Comparison of ENCODE assay signal across 12 mouse cellular contexts in the genomic region with DNA sequence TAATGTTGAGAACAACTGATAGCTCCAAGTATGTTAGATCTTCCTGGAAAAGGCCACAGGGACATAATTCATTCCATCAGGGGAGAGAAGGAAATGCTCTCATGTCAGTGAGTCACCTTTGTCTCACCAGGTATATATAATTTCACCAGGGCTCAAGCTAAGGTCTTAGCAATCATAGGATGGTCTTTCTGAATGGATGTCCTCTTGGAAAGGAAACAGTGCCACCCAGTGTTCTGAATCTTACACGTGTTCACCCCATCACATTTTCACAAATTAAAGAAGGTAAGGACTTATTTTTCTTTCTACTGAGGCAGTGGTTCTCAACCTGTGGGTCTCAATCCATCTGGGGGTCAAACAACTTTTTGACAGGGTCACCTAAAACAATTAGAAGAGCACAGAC.
A peak's percentile ranks its signal among the peaks of the same experiment; 100 is the strongest.
DNase-seq lines count a peak whose midpoint lies in the region; TF ChIP-seq lines count a peak whose summit lies in the region.
"Had no signal": no experiment of that assay in that cellular context is flagged by ENCODE, and none has a peak within 500 bp of the region (broad histone marks: within the 10 kb centered on the region; RNA-seq: fewer than 3 reads in every experiment).

No protein-coding gene starts in this region.

- WGBS in cerebellum, adult 2 months = 0% methylated on average over 1 of the region's 1 CpGs

- peak; percentile 7 for DNase-seq in cerebellum, adult 11 months
- DNase-seq in cerebellum, adult 11-12 months = no peak
- peak; percentile 9 to 35 for DNase-seq in left cerebral cortex, adult 18-20 months (ENCODE audit: low spot score in 2 of 2)
- no peak for DNase-seq in left cerebral cortex, postnatal 4 days
- DNase-seq in cerebellum, adult 2 months = peak in 1 of 2 experiments; percentile 32
- peak in 1 of 2 experiments; percentile 12 for DNase-seq in left cerebral cortex, adult 2 months (ENCODE audit: extremely low spot score in 1 of 2, low spot score in 2 of 2)
- no peak for DNase-seq in adrenal gland, adult 8-10 months
- DNase-seq in heart, postnatal 10 days = no peak
- DNase-seq: adrenal gland, postnatal 10 days; B cell, adult 2 months; spleen, adult 18-20 months had no signal

- peak; percentile 34; the same call in 1 of the 2 replicates for TF ChIP-seq CTCF in cerebellum, adult 2 months (IDR thresholded peaks at IDR 0.05; ENCODE audit: borderline replicate concordance, insufficient read depth, low read depth, low read length)
- peak; percentile 63 for TF ChIP-seq CTCF in left cerebral cortex, adult 2 months (IDR thresholded peaks at IDR 0.05)

- H3K4me1 ChIP-seq in cerebellum, adult 2 months (ENCODE audit: control insufficient read depth, insufficient read depth, low read length) = no peaks in the 10 kb centered on the region
- H3K4me1 ChIP-seq: limb, embryonic 13.5 days had no signal

- TF ChIP-seq POLR2A in cerebellum, adult 2 months (IDR thresholded peaks at IDR 0.05; ENCODE audit: borderline replicate concordance, insufficient read depth, low read length) = no peak

- H3K27ac ChIP-seq in cerebellum, adult 2 months (ENCODE audit: insufficient read depth, low read length) = no peak overlapping the region
- no peak overlapping the region for H3K27ac ChIP-seq in left cerebral cortex, adult 2 months
- H3K27ac ChIP-seq: limb, embryonic 13.5 days had no signal

- H3K4me3 ChIP-seq in cerebellum, adult 2 months (replicated peaks; ENCODE audit: insufficient read depth, low read depth, low read length) = no peak overlapping the region
- no peak overlapping the region for H3K4me3 ChIP-seq in left cerebral cortex, adult 2 months
- H3K4me3 ChIP-seq: limb, embryonic 13.5 days had no signal

- intact Hi-C loops in left cerebral cortex, postnatal 4 days (cut with DNase I) = loop anchor here (2.0 to 5.0 kb wide), 3 partner anchors 783 to 994 kb away; no protein-coding TSS in a partner anchor
- intact Hi-C loops in left cerebral cortex, adult 2 months (cut with DNase I) = loop anchor here (5.0 to 10.0 kb wide), 2 partner anchors 994 to 1537 kb away; no protein-coding TSS in a partner anchor
- intact Hi-C loops in heart, postnatal 10 days (cut with DNase I) = loop anchor here (2.0 to 10.0 kb wide), 3 partner anchors 126 to 1015 kb away; no protein-coding TSS in a partner anchor

- no peaks in the 10 kb centered on the region for H3K27me3 ChIP-seq in cerebellum, adult 2 months (ENCODE audit: control insufficient read depth, insufficient read depth, low read length)
- H3K27me3 ChIP-seq: limb, embryonic 13.5 days had no signal

Comparison
In these comparisons a context has a peak if more than half of its experiments do, and no peak if none do; other contexts are left out.
1. DNase-seq: peak in cerebellum, adult 11 months (single experiment) and left cerebral cortex, adult 18-20 months (2 of 2); none in cerebellum, adult 11-12 months (single experiment), left cerebral cortex, postnatal 4 days (single experiment), adrenal gland, adult 8-10 months (single experiment) and heart, postnatal 10 days (0 of 2).